Comparison of ENCODE assay signal across 8 mouse cellular contexts in genomic region chr2:59830151-59830550, GRCm38 (mm10). TPM values are rescaled to one million over a fixed set of nuclear protein-coding genes. Genes with fewer than 3 reads are reported as not detected.
DNase-seq lines count a peak whose midpoint lies in the region; ATAC-seq and TF ChIP-seq lines count a peak whose summit lies in the region.

No protein-coding gene starts in this region.

- no peak overlapping the region for H3K27ac ChIP-seq in forebrain, embryonic 11.5 days (ENCODE audit: low read depth, low read length)
- H3K27ac ChIP-seq in hindbrain, postnatal 0 days, result peak overlapping the region; percentile 52; the same call in 1 of the 2 replicates
- H3K27ac ChIP-seq in macrophage, result peak overlapping the region; percentile 54; the same call in 1 of the 2 replicates

- ATAC-seq in forebrain, embryonic 11.5 days (replicated peaks; ENCODE audit: low FRiP score), result peak; percentile 50
- ATAC-seq in hindbrain, postnatal 0 days, result peak; percentile 35

- no peak overlapping the region for H3K4me3 ChIP-seq in forebrain, embryonic 11.5 days (ENCODE audit: low read depth, low read length)
- no peak overlapping the region for H3K4me3 ChIP-seq in hindbrain, postnatal 0 days (ENCODE audit: low read length)
- H3K4me3 ChIP-seq in macrophage (ENCODE audit: inconsistent target), result no peak overlapping the region

- peak; percentile 32 to 36 for DNase-seq in left cerebral cortex, postnatal 25 days (ENCODE audit: low spot score in 2 of 2)
- no peak for DNase-seq in left cerebral cortex, adult 11 months (ENCODE audit: low spot score)
- DNase-seq in forebrain, embryonic 11.5 days (ENCODE audit: low spot score), result peak; percentile 73
- peak; percentile 75 for DNase-seq in hindbrain, postnatal 0 days (ENCODE audit: low spot score)
- DNase-seq in spleen, postnatal 36 days (ENCODE audit: low spot score in 2 of 2), result no peak
- no peak for DNase-seq in ovary, postnatal 14 days (ENCODE audit: low spot score)
- no peak for DNase-seq in left cerebral cortex, adult 9 months (ENCODE audit: low spot score in 2 of 2)

- no peaks in the 10 kb centered on the region for H3K27me3 ChIP-seq in forebrain, embryonic 11.5 days (ENCODE audit: control insufficient read depth, insufficient read depth, low read length)
- no peaks in the 10 kb centered on the region for H3K27me3 ChIP-seq in hindbrain, postnatal 0 days (ENCODE audit: insufficient read depth, low read length)

- H3K4me1 ChIP-seq in forebrain, embryonic 11.5 days (replicated peaks; ENCODE audit: control insufficient read depth, insufficient read depth, low read length), result peaks cover 20% of the 10 kb centered on the region
- H3K4me1 ChIP-seq in hindbrain, postnatal 0 days (ENCODE audit: insufficient read depth, low read length), result peaks cover 9% of the 10 kb centered on the region; the same call in 1 of the 2 replicates

- peak; percentile 61 for TF ChIP-seq CTCF in hindbrain, postnatal 0 days (IDR thresholded peaks at IDR 0.05; ENCODE audit: low read depth)

- no peak overlapping the region for H3K4me2 ChIP-seq in forebrain, embryonic 11.5 days (ENCODE audit: low read depth, low read length, severe bottlenecking)
- H3K4me2 ChIP-seq in hindbrain, postnatal 0 days (ENCODE audit: low read depth, low read length), result no peak overlapping the region

- no peaks in the 10 kb centered on the region for H3K79me2 ChIP-seq in macrophage (ENCODE audit: inconsistent target)

- H3K9me3 ChIP-seq in forebrain, embryonic 11.5 days (ENCODE audit: control insufficient read depth, low read length), result no peaks in the 10 kb centered on the region
- no peaks in the 10 kb centered on the region for H3K9me3 ChIP-seq in hindbrain, postnatal 0 days (ENCODE audit: low read length)

- intact Hi-C loops in left cerebral cortex, postnatal 25 days (cut with DNase I), result no loop called here

- H3K36me3 ChIP-seq in forebrain, embryonic 11.5 days (ENCODE audit: control insufficient read depth, insufficient read depth, low read length), result no peaks in the 10 kb centered on the region
- H3K36me3 ChIP-seq in hindbrain, postnatal 0 days (ENCODE audit: insufficient read depth, low read length), result no peaks in the 10 kb centered on the region
- no peaks in the 10 kb centered on the region for H3K36me3 ChIP-seq in macrophage (ENCODE audit: inconsistent target)

- WGBS in forebrain, embryonic 11.5 days, result 19% methylated on average over 9 of the region's 9 CpGs
- whole genome bisulfite sequencing in hindbrain, postnatal 0 days, result 32% methylated on average over 9 of the region's 9 CpGs
- 77% methylated on average over 8 of the region's 9 CpGs for WGBS in macrophage (ENCODE audit: missing documents)

- no peak overlapping the region for H3K9ac ChIP-seq in forebrain, embryonic 11.5 days (ENCODE audit: low read length)
- H3K9ac ChIP-seq in hindbrain, postnatal 0 days (replicated peaks; ENCODE audit: low read length), result no peak overlapping the region

RNA-seq across cellular contexts. Expression of gene Wdsub1, which starts 52.2 kb away (rescaled TPM):
- 10 to 100 TPM; 12.8 to 15.3 TPM for total RNA-seq in left cerebral cortex, postnatal 25 days (2021)
- 16.6 and 19.9 TPM in 2 replicates for polyA plus RNA-seq in forebrain, embryonic 11.5 days (2014; fragmentation: Nextera tagmentation; extraction: Ambion mirVana)
- total RNA-seq in hindbrain, postnatal 0 days (2014; rRNA removed), result 38.4 and 84.9 TPM in 2 replicates
- 23.0 and 24.1 TPM in 2 replicates for polyA plus RNA-seq in hindbrain, postnatal 0 days (2015; fragmentation: Nextera tagmentation; extraction: Ambion mirVana)
- 10 to 100 TPM; 14.6 to 56.4 (median 27.5) TPM for total RNA-seq in macrophage (2018; cell fraction: chromatin; rRNA removed)
- 10 to 100 TPM; 12.8 to 24.5 (median 18.9) TPM for total RNA-seq in macrophage (2018; cell fraction: cytosol; rRNA removed)
- total RNA-seq in macrophage (2018; cell fraction: nucleus; rRNA removed), result 10 to 100 TPM; 14.8 to 48.9 (median 23.0) TPM
- 14.7 to 19.6 TPM (median 15.9 TPM) in 3 replicates for polyA plus RNA-seq in macrophage (2018)

Comparison
In these comparisons a context has a peak if more than half of its experiments do, and no peak if none do; other contexts are left out.
1. DNase-seq: peak in left cerebral cortex, postnatal 25 days (2 of 2), forebrain, embryonic 11.5 days (single experiment) and hindbrain, postnatal 0 days (single experiment); none in left cerebral cortex, adult 11 months (single experiment), spleen, postnatal 36 days (0 of 2), ovary, postnatal 14 days (single experiment) and left cerebral cortex, adult 9 months (0 of 2).